Mouse (Mus musculus) limb, embryonic 11.5 days (tissue): ENCODE measurements around the gene Bmpr1a. TPM values are rescaled to one million over a fixed set of nuclear protein-coding genes. Genes with fewer than 3 reads are reported as not detected.
A peak's percentile ranks its signal among the peaks of the same experiment; 100 is the strongest.

Experiments used
- ATAC-seq: fragments of 200-750 bp; cut with Nextera tagmentation; 2 replicates; pipeline ENCODE4 v1.8.0; 2017; ENCODE audit warnings: low read depth; ENCODE audit not compliant: insufficient number of reproducible peaks, low FRiP score, low TSS enrichment
- DNase-seq: peaks from one replicate; pipeline ENCODE4 v3.0.0-alpha.2; 2015; ENCODE audit warnings: low spot score
- H3K27ac ChIP-seq: fragments of 300-500 bp; sonication (generic); replicated peaks from 2 replicates; pipeline ENCODE4 v1.5.1; 2014; ENCODE audit warnings: low read depth, mild to moderate bottlenecking, low read length
- H3K27me3 ChIP-seq: fragments of 300-500 bp; sonication (generic); 2 replicates; pipeline ENCODE4 v1.6.1; 2014; ENCODE audit warnings: mild to moderate bottlenecking, low read length, mixed read lengths; ENCODE audit not compliant: control insufficient read depth, insufficient read depth
- H3K36me3 ChIP-seq: fragments of 300-500 bp; sonication (generic); 2 replicates; pipeline ENCODE4 v1.6.1; 2014; ENCODE audit warnings: mild to moderate bottlenecking, low read length, moderate library complexity, mixed read lengths; ENCODE audit not compliant: control insufficient read depth, insufficient read depth
- H3K4me1 ChIP-seq: fragments of 300-500 bp; sonication (generic); 2 replicates; pipeline ENCODE4 v1.6.1; 2014; ENCODE audit warnings: low read length, mixed read lengths; ENCODE audit not compliant: control insufficient read depth, insufficient read depth
- H3K4me2 ChIP-seq: fragments of 300-500 bp; sonication (generic); 2 replicates; pipeline ENCODE4 v1.6.1; 2014; ENCODE audit warnings: low read depth, mild to moderate bottlenecking, moderate library complexity; ENCODE audit not compliant: severe bottlenecking
- H3K4me3 ChIP-seq: fragments of 300-500 bp; sonication (generic); 2 replicates; pipeline ENCODE4 v1.5.1; 2014; ENCODE audit warnings: low read depth, low read length
- H3K9ac ChIP-seq: fragments of 300-500 bp; sonication (generic); 2 replicates; pipeline ENCODE4 v1.6.1; 2014; ENCODE audit warnings: mild to moderate bottlenecking, low read length
- H3K9me3 ChIP-seq: fragments of 300-500 bp; sonication (generic); 2 replicates; pipeline ENCODE4 v1.6.1; 2016; ENCODE audit warnings: low read length; ENCODE audit not compliant: control insufficient read depth
- WGBS: fragments of 180-500 bp; shearing (Covaris S2); extraction: QIAGEN DNeasy Blood & Tissue Kit; methylation state at CpG from one replicate; pipeline ENCODE4 v1.1.7; 2014; 5-methylcytosine and 5-hydroxymethylcytosine counted together
- polyA plus RNA-seq: library from polyadenylated mRNA; unstranded; fragments of >200 nt; fragmentation: Nextera tagmentation; extraction: Ambion mirVana; gene quantifications from 2 replicates; pipeline ENCODE4 v1.2.1, GENCODE M21; 2014

Gene Bmpr1a
- polyA plus RNA-seq, 1 experiment from 2014 or later, result 67.2 TPM

DNA sequence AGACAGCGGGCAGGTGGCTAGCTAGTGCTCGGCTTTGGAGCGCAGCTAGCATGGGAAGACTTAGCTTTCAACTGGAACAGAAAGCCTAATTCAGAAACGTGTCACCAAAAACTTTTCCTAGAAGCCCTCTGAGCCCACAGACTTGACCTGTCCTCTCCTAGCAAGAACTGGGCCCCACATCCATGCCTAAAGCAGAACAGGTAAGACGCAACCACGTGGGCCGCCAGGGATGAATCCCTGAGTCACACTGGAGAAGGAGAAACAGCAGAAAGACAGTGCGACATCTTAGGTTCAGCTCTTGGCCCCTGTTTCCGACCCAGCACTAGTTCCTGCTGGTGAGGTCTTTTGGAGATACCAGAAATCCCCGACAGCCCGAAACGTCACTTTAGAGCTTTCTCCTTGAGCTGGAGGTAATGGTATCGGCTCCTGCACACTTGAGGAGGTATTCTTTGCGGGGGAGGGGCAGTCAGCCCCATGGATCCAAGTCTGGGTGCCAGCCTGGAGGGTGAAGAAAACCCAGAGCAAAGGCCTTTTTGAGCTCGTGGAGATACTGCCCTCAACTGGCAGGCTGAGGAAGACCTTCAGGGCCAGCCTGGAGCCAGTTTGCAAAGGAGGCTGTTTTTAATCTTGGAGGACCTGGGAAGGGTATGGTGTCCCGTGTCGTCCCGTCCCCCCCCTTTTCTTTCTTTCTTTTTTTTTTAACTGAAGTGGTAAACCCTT lies 140.3 kb downstream of the Bmpr1a start:
- peak overlapping the region; percentile 30 for H3K9ac ChIP-seq
- whole genome bisulfite sequencing, result 28% methylated on average over 18 of the region's 18 CpGs

GRCm38 (mm10) chr14:34362135-34362534 lies 141.0 kb downstream of the Bmpr1a start:
- no peak overlapping the region for H3K9ac ChIP-seq
- DNase-seq, result no peak
- H3K27ac ChIP-seq, result no peak overlapping the region
- no peak for ATAC-seq
- H3K9me3 ChIP-seq, result no peaks in the 10 kb centered on the region; the same call in 1 of the 2 replicates
- H3K27me3 ChIP-seq, result peaks cover 6% of the 10 kb centered on the region; the same call in 1 of the 2 replicates
- H3K4me2 ChIP-seq, result no peak overlapping the region
- WGBS, result 74% methylated on average over 4 of the region's 4 CpGs
- no peaks in the 10 kb centered on the region for H3K36me3 ChIP-seq
- no peak overlapping the region for H3K4me3 ChIP-seq
- H3K4me1 ChIP-seq, result peaks cover 5% of the 10 kb centered on the region; the same call in 1 of the 2 replicates

More for the DNA sequence above, 140.3 kb downstream of the Bmpr1a start:
- H3K4me2 ChIP-seq, result peak overlapping the region; percentile 70
- no peak overlapping the region for H3K27ac ChIP-seq
- no peaks in the 10 kb centered on the region; the same call in 1 of the 2 replicates for H3K9me3 ChIP-seq
- peak overlapping the region; percentile 33 for H3K4me3 ChIP-seq
- H3K36me3 ChIP-seq, result no peaks in the 10 kb centered on the region
- DNase-seq (peak; percentile 60), ATAC-seq (no peak)
- peaks cover 6% of the 10 kb centered on the region; the same call in 1 of the 2 replicates for H3K27me3 ChIP-seq
- peaks cover 5% of the 10 kb centered on the region; the same call in 1 of the 2 replicates for H3K4me1 ChIP-seq

Other genes with a start within 250 kb of the Bmpr1a start
- 11.7 and 12.7 TPM in 2 replicates for gene Shld2, start 192.8 kb downstream of the Bmpr1a start, polyA plus RNA-seq
- 76.3 and 83.7 TPM in 2 replicates for gene Glud1, start 192.6 kb downstream of the Bmpr1a start, polyA plus RNA-seq
- not detected in 2 replicates for gene Fam25c, start 147.9 kb downstream of the Bmpr1a start, polyA plus RNA-seq
- 3.1 and 3.5 TPM in 2 replicates for gene Sncg, start 128.6 kb downstream of the Bmpr1a start, polyA plus RNA-seq
- gene Mmrn2, start 127.9 kb downstream of the Bmpr1a start, polyA plus RNA-seq, result 5.8 and 6.3 TPM in 2 replicates
- not detected in 2 replicates for gene 9230112D13Rik, start 19.5 kb upstream of the Bmpr1a start, polyA plus RNA-seq
- gene Ldb3, start 85.3 kb upstream of the Bmpr1a start, polyA plus RNA-seq, result 0.65 and 0.68 TPM in 2 replicates
- gene Opn4, start 96.8 kb upstream of the Bmpr1a start, polyA plus RNA-seq, result not detected in 2 replicates
- 31.8 and 35.3 TPM in 2 replicates for gene Wapl, start 170.6 kb upstream of the Bmpr1a start, polyA plus RNA-seq